Mouse (Mus musculus) neural tube, embryonic 13.5 days (tissue): Measurements from ENCODE around the gene Elmsan1. TPM values are rescaled to one million over a fixed set of nuclear protein-coding genes. Genes with fewer than 3 reads are reported as not detected.
"Not testable (repeated sequence)": the region's sequence is repeated elsewhere in the genome, so short reads cannot be mapped to it uniquely, and the experiment has no call there.

Source experiments
- ATAC-seq: fragments of 200-750 bp; cut with Nextera tagmentation; 2 replicates; pipeline ENCODE4 v1.8.0; 2017; ENCODE audit warnings: low read depth, mild to moderate bottlenecking, moderate TSS enrichment, moderate library complexity
- H3K27ac ChIP-seq: fragments of 300-500 bp; sonication (generic); replicated peaks from 2 replicates; pipeline ENCODE4 v1.5.1; 2015; ENCODE audit warnings: moderate library complexity, mild to moderate bottlenecking, inconsistent platforms
- H3K27me3 ChIP-seq: fragments of 300-500 bp; sonication (generic); 2 replicates; pipeline ENCODE4 v1.6.1; 2015; ENCODE audit warnings: mild to moderate bottlenecking, inconsistent platforms
- H3K36me3 ChIP-seq: fragments of 300-500 bp; sonication (generic); 2 replicates; pipeline ENCODE4 v1.6.1; 2015; ENCODE audit warnings: mild to moderate bottlenecking, inconsistent platforms
- H3K4me1 ChIP-seq: fragments of 300-500 bp; sonication (generic); replicated peaks from 2 replicates; pipeline ENCODE4 v1.6.1; 2015; ENCODE audit warnings: inconsistent platforms
- H3K4me2 ChIP-seq: fragments of 300-500 bp; sonication (generic); 2 replicates; pipeline ENCODE4 v1.6.1; 2015; ENCODE audit warnings: inconsistent platforms, mild to moderate bottlenecking, moderate library complexity
- H3K4me3 ChIP-seq: fragments of 300-500 bp; sonication (generic); 2 replicates; pipeline ENCODE4 v1.5.1; 2015; ENCODE audit warnings: mild to moderate bottlenecking, inconsistent platforms
- H3K9ac ChIP-seq: fragments of 300-500 bp; sonication (generic); 2 replicates; pipeline ENCODE4 v1.6.1; 2015; ENCODE audit warnings: moderate library complexity, mild to moderate bottlenecking, inconsistent platforms
- H3K9me3 ChIP-seq: fragments of 300-500 bp; sonication (generic); 2 replicates; pipeline ENCODE4 v1.6.1; 2016; ENCODE audit warnings: inconsistent platforms
- WGBS: fragments of 180-500 bp; shearing (Covaris S2); methylation state at CpG from one replicate; pipeline ENCODE4 v1.1.7; 2015; 5-methylcytosine and 5-hydroxymethylcytosine counted together
- polyA plus RNA-seq: library from polyadenylated mRNA; unstranded; fragments of >200 nt; fragmentation: Nextera tagmentation; extraction: Ambion mirVana; gene quantifications from 2 replicates; pipeline ENCODE4 v1.2.1, GENCODE M21; 2015

Elmsan1 gene
- polyA plus RNA-seq: 4.9 TPM in 2 replicates

DNA sequence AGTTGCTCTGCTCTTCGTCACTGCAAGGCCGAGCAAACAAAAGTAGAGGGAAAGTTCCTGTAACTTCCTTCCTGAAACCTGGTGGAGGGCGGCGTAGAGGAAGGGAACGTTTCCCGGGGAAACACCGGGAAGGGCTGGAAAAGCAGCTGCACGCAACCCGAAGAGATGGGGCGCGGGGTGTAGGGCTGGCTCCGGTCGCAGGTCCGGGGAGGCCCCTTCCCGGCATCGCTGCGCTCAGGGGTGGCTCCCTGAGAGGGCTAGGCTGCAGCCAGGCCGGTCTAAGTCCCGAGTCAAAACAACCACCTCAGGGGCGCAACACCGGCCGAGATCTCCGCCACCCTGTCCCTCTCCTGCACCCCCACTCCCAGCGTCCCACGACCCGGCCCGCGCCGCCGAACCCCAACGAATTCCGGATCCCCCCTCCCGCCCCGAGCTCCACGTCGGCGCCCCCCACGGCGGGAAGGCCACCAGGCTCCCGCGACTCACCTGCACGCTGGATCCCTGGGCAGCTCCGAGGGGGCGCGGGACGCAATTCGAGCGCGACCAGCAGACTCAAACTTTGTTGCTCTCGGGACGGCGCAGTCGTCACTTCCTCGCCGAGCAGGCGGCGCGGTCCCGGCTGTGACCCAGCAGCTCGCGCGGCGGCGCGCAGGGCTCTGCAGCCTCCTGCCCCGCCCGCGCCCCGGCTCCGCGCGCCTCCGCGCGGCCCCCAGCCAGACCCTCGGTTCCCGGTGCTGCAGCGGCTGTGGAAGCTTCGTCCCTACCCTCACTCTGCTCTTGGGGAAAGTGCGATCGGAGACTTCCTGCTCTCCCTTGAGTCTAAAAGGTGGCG, at the start of gene Elmsan1:
Elmsan1 (minus strand) TSS at position 593 of the 832 bp plus-strand sequence.
- H3K9me3 ChIP-seq: no peaks in the 10 kb centered on the region
- H3K9ac ChIP-seq: peak within 1 kb of the TSS; percentile 82
- peak within 1 kb of the TSS; percentile 86 for H3K27ac ChIP-seq
- peaks cover 88% of the 10 kb centered on the region for H3K4me1 ChIP-seq
- under 1% methylated on average over 82 of the region's 82 CpGs for WGBS
- peak within 1 kb of the TSS; percentile 73 for H3K4me3 ChIP-seq
- H3K4me2 ChIP-seq: peak within 1 kb of the TSS; percentile 95
- H3K36me3 ChIP-seq: no peaks in the 10 kb centered on the region
- ATAC-seq: peak; percentile 67
- H3K27me3 ChIP-seq: no peaks in the 10 kb centered on the region; the same call in 1 of the 2 replicates

DNA sequence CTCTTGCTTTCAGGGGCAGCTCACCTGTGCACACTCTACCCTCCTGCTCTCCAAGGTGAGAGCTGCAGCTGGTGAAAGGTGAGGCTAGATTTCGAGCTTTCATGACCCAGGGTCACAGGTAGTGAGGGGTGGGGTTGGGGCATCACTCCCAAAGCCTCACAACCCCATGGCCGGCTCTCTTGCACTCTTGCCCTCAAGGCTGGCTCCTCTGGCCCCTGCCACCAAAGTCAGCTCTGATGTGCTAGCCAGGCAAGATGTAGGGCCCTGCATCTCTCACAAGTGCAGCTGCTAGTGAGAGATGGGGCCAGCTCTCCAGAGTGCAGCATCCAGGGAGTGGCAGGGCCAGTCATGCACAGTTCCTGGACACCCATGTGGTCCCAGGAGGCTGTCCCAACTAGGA, 48.6 kb upstream of the Elmsan1 start:
- H3K27me3 ChIP-seq: no peaks in the 10 kb centered on the region
- no peaks in the 10 kb centered on the region for H3K9me3 ChIP-seq
- no peak overlapping the region for H3K4me2 ChIP-seq
- no peak for ATAC-seq
- H3K36me3 ChIP-seq: no peaks in the 10 kb centered on the region
- H3K27ac ChIP-seq: no peak overlapping the region
- no peaks in the 10 kb centered on the region for H3K4me1 ChIP-seq
- H3K4me3 ChIP-seq: no peak overlapping the region
- H3K9ac ChIP-seq: no peak overlapping the region
- WGBS: 63% methylated on average over 2 of the region's 2 CpGs

DNA sequence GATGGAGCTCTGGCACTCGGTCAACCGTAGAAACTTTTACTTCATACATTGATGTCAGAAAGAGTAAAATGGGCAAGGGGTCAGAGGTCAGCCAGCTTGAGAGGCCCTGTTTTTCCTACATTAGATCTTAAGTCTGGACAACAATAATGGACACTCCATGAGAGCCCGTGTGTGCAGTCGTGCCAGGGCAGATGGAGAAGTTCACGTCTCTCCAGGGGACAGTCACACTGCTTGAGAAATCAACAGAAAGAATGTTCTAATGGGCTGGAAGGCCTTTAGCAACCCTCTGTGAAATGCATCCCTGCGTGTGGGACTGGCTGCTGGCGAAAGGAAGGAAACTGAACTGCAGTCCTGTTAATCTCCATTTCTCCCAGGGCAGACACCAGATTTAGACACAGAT, 41.7 kb upstream of the Elmsan1 start:
- Histone ChIP-seq H3K9ac (no peak overlapping the region), H3K27ac (no peak overlapping the region), H3K9me3 (no peaks in the 10 kb centered on the region), H3K27me3 (no peaks in the 10 kb centered on the region), H3K4me3 (no peak overlapping the region), H3K4me2 (no peak overlapping the region), H3K36me3 (no peaks in the 10 kb centered on the region), H3K4me1 (no peaks in the 10 kb centered on the region)
- 26% methylated on average over 7 of the region's 7 CpGs for WGBS
- no peak for ATAC-seq

DNA sequence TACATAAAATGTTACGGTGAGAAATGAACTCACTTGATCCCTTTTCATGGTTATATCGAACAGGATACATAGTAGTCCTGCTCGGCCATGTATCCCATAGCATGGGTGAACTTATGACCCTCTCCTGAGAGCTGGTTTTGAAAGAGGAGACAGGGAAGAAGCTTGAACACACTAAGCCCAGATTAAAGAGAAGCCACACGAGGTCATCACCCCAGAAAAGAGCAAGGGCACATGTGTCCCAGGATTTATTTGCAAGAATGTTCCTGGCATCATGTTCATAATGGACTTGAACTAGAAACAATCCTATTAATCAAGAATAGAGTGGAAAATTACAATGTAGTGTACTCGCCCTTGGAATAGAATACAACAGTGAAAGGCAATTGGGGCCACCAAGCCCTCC, 36.2 kb upstream of the Elmsan1 start:
- Histone ChIP-seq H3K36me3 (no peaks in the 10 kb centered on the region), H3K9me3 (no peaks in the 10 kb centered on the region), H3K4me3 (no peak overlapping the region), H3K27ac (no peak overlapping the region), H3K27me3 (no peaks in the 10 kb centered on the region), H3K4me1 (no peaks in the 10 kb centered on the region), H3K4me2 (no peak overlapping the region), H3K9ac (no peak overlapping the region)
- WGBS: 73% methylated on average over 5 of the region's 5 CpGs
- no peak for ATAC-seq

DNA sequence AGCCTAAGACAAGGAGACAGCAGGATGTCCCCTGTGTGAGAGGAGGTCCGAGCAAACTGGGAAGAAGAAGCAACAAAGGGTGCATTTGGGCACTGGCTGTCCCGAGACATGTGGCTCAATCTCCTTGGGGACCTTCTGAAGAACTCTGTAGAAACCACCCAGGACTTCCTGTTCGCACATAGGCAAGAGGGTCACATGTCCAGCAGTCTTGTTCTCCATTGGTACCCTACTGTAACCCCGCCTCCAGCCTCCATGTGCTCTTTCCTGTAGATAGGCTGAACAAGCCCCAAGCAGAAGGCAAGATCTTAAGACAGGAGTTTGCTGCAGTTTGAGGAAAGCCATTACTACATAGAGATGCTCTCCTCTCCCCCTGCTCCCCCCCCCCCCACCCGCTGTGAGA, 34.1 kb upstream of the Elmsan1 start:
- no peak for ATAC-seq
- Histone ChIP-seq H3K27ac (no peak overlapping the region), H3K4me2 (no peak overlapping the region), H3K9ac (no peak overlapping the region), H3K27me3 (no peaks in the 10 kb centered on the region), H3K9me3 (no peaks in the 10 kb centered on the region), H3K4me1 (no peaks in the 10 kb centered on the region), H3K36me3 (no peaks in the 10 kb centered on the region), H3K4me3 (no peak overlapping the region)
- 83% methylated on average over 5 of the region's 5 CpGs for WGBS

DNA sequence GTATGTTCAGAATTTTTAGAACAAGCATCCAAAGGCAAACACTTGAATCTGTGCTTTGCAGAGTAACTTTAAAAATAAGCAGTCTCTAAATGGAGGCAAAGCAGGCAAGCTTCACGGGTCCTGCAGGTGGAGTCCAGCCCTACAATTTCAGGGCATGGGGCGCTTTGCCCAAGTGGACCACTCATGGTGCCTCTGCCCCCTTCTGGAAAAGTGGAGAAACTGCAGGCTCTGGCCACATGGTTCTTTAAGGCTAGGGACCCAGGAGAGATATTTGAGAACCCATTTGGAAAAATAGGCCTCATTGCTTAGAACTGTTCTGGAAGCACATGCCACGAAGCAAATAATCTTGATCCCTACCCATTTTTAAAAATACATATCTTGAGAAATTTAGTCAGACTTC, 30.5 kb upstream of the Elmsan1 start:
- no peak overlapping the region for H3K9ac ChIP-seq
- H3K4me3 ChIP-seq: no peak overlapping the region
- H3K27ac ChIP-seq: no peak overlapping the region
- no peaks in the 10 kb centered on the region for H3K27me3 ChIP-seq
- no peak overlapping the region for H3K4me2 ChIP-seq
- 6% methylated on average over 3 of the region's 3 CpGs for WGBS
- ATAC-seq: no peak
- no peaks in the 10 kb centered on the region for H3K36me3 ChIP-seq
- H3K4me1 ChIP-seq: no peaks in the 10 kb centered on the region
- no peaks in the 10 kb centered on the region for H3K9me3 ChIP-seq

DNA sequence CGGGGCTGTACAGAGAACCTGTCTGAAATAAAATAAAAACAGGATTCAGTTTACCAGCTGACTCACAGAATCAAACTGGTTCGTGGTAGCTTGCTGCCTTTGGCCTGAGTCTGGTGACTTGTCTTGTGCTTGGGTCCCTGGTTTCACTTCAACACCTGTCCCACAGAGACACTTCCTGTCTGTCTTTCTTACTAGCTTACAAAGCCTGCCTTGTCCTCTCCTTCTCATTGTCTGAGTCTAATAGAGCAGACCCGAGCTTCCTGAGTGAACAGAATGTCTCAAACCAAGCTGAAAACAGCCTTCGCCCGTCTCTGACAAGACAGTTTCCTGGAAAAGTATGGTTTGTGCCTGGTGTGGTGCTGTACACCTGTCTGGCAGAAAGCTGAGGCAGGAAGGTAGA, 27.0 kb upstream of the Elmsan1 start:
- 61% methylated on average over 5 of the region's 5 CpGs for WGBS
- Histone ChIP-seq H3K4me2 (no peak overlapping the region), H3K9me3 (no peaks in the 10 kb centered on the region), H3K27ac (no peak overlapping the region), H3K4me1 (no peaks in the 10 kb centered on the region), H3K27me3 (no peaks in the 10 kb centered on the region), H3K36me3 (no peaks in the 10 kb centered on the region), H3K4me3 (no peak overlapping the region), H3K9ac (no peak overlapping the region)
- no peak for ATAC-seq

DNA sequence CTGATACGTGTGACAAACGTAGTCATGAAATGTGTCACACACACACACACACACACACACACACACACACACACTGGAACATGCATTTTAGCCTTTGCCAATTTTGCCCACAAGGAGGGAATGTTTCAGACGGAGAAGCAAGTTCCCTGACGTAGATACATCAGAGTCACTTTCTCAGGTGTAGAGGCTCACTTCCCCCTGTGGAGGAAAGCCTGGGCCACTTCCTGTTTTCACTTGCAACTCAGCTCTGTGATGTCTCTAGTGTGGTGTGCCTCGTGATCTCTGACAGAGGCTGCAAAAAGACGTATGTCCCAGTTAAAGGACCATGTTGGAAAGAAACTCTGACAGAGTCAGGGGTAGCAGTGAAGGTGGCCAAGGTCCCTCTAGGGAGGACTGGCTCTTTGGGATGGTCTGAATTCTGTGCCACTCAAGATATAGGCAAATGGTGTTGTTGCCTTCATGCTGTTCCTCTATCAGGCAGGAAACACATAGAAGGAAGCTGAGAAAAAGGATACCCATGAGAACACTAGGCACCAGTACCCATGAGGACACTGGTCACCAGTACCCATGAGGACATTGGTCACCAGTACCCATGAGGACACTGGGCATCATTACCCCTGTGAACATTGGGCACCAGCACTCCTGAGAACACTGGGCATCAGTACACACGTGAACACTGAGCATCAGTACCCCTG, 24.5 kb upstream of the Elmsan1 start:
- H3K9me3 ChIP-seq: no peaks in the 10 kb centered on the region
- no peak overlapping the region for H3K4me2 ChIP-seq
- ATAC-seq: no peak
- no peak overlapping the region for H3K27ac ChIP-seq
- H3K36me3 ChIP-seq: no peaks in the 10 kb centered on the region
- H3K4me3 ChIP-seq: no peak overlapping the region
- no peak overlapping the region for H3K9ac ChIP-seq
- no peaks in the 10 kb centered on the region for H3K4me1 ChIP-seq
- WGBS: 81% methylated on average over 7 of the region's 7 CpGs
- no peaks in the 10 kb centered on the region for H3K27me3 ChIP-seq

DNA sequence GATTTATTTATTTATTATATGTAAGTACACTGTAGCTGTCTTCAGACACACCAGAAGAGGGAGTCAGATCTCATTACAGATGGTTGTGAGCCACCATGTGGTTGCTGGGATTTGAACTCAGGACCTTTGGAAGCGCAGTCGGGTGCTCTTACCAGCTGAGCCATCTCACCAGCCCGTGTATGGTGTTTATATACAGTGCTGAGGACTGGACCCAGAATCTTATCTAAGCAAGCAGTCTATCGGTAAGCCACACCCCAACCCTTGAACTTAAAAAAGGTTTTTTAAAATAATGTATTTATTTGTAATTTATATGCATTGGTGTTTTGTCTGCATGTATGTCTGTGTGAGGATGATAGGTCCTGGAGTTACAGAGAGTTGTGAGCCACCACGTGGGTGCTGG, 18.4 kb upstream of the Elmsan1 start:
- WGBS: 85% methylated on average over 5 of the region's 5 CpGs
- H3K9ac ChIP-seq, H3K4me2 ChIP-seq, H3K27ac ChIP-seq, H3K27me3 ChIP-seq, H3K4me3 ChIP-seq, ATAC-seq, H3K4me1 ChIP-seq, H3K9me3 ChIP-seq, H3K36me3 ChIP-seq: not testable (repeated sequence)

DNA sequence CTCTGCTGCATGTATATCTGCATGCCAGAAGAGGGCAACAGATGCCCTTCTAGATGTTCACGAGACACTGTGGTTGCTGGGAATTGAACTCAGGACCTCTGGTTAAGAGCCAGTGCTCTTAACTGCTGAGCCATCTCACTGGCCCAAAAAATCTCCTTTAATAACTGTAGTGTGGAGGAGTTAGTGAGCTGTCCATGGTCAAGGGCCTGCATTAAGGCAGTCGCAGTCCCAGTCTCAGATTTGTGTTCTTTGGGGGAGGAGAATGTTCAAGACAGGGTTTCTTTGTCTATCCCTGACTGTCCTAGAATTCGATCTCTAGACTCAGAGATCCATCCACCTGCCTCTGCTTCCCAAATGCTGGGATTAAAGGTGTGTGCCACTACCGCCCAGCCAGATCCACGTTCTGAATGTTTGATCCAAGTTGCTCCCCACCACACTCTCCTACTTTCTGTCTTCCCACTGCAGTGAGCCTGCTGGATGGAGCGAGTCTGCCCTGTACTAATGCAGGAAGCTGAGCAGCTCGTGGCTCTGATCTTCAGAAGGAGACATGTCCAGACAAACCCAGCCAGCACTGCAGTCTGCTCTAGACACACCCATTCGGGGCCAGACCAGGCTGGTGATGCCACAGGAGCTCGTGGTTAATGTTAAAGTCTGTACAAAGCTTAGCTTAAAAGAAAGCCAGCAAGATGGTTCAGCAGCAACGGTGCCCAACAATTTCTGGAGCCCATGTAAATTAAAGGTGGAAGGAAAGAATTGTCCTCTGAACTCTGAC, 17.5 kb upstream of the Elmsan1 start:
- Histone ChIP-seq H3K36me3 (no peaks in the 10 kb centered on the region), H3K27ac (no peak overlapping the region), H3K9me3 (no peaks in the 10 kb centered on the region), H3K4me1 (no peaks in the 10 kb centered on the region), H3K9ac (no peak overlapping the region), H3K4me3 (no peak overlapping the region), H3K27me3 (no peaks in the 10 kb centered on the region), H3K4me2 (no peak overlapping the region)
- ATAC-seq: no peak
- WGBS: 85% methylated on average over 10 of the region's 10 CpGs

DNA sequence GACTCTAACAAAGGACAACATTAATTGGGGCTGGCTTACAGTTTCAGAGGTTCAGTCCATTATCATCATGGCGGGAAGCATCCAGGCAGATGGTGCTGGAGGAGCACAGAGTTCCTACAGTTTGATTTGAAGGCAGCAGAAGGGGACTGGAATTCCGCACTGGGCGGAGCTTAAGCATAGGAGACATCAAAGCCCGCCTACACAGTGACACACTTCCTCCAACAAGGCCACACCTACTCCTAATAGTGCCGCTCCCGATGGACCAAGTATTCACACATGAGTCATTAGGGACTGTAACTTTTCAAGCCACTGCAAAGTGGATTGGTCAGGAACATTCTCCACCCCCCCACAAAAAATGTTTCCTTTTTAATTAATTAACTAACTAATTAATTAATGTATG, 16.9 kb upstream of the Elmsan1 start:
- Histone ChIP-seq H3K27ac (no peak overlapping the region), H3K4me2 (no peak overlapping the region), H3K4me3 (no peak overlapping the region), H3K36me3 (no peaks in the 10 kb centered on the region), H3K27me3 (no peaks in the 10 kb centered on the region), H3K4me1 (no peaks in the 10 kb centered on the region), H3K9me3 (no peaks in the 10 kb centered on the region), H3K9ac (no peak overlapping the region)
- no peak for ATAC-seq
- WGBS: 95% methylated on average over 6 of the region's 6 CpGs

DNA sequence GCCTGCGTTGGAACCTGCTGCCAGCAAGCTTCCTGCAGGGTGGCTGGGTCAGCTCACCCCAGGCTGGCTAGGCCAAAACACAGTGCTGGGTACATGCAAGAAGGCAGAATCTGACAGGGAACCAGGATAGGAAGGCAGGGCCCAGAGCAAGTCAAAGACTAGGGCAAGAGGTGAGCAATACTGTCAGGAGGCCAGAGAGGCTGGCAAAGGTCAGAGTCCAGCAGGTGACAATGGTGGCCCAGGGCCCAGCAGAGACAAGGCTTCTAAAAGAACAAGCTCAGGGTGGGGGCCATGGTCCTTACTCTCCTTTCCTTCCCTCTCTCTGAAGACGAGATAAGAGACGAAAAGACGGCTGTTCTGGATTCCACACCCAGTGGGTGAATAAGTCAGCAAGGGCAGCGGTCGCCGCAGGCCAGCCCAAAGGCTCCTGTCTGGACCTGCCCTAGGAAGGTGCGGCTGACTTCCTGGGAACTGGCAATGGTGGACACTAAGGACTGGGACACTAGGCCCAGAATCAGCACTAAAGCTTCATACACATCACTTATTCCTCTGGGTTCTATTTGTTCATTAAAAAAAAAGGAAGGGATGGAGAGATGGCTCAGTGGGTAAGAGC, 14.9 kb upstream of the Elmsan1 start:
- no peaks in the 10 kb centered on the region for H3K9me3 ChIP-seq
- H3K27me3 ChIP-seq: no peaks in the 10 kb centered on the region
- H3K4me3 ChIP-seq: no peak overlapping the region
- WGBS: 89% methylated on average over 8 of the region's 8 CpGs
- no peak overlapping the region for H3K9ac ChIP-seq
- H3K27ac ChIP-seq: no peak overlapping the region
- no peaks in the 10 kb centered on the region for H3K4me1 ChIP-seq
- no peak for ATAC-seq
- H3K4me2 ChIP-seq: no peak overlapping the region
- H3K36me3 ChIP-seq: no peaks in the 10 kb centered on the region
